Mouse (Mus musculus) regulatory T cell (primary cell): Measurements from ENCODE around the gene Lrtm1.

ENCODE experiments used
- in situ Hi-C: fragments of 300-600 bp; cut with MboI, MseI; formaldehyde crosslinking; loops from one replicate; pipeline ENCODE4 v1.15.1; 2025; ENCODE audit warnings: high pct_unique_total_duplicates

Gene Lrtm1

GRCm38 (mm10) chr14:29031858-29032395 lies 13.9 kb downstream of the Lrtm1 start:
- in situ Hi-C loops, result no loop called here

DNA sequence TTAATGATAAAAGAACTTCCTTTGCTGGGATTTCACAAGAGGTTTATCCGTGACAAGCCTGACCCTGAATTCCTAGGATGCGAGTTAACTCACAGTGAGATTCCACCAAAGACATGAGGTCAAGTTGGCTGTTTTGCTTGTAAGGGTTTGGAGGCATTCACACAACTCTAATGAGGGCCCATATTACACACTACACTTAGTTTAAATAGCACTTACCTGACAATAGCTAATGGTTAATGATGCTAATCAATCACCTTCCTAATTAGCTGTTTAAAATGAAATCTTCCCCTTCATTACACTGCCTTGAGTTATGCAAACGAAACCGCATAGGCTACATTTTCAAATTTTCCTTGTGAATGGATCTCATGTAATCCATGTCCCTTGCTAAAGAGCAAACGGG lies 20.2 kb downstream of the Lrtm1 start:
- in situ Hi-C loops, result no loop called here

GRCm38 (mm10) chr14:29040606-29041364 lies 22.8 kb downstream of the Lrtm1 start:
- in situ Hi-C loops, result no loop called here

DNA sequence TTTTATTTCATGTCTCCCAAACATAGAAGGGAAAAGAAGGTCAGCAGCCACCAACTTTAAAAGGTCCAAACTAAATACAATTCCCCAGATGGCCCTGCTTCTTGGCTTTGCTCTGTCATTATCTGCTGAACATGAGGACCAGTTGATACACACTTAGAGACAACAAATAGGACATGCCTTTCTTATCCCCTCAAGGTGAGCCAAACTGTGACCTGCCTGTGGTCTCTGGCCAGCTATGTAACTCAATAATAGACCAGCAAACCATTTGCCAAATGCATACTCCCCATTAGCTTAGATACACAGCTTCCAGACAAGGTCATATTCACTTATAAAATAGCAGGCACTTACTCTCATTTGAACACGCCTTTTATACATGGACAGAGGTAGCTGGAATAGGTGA lies 23.5 kb downstream of the Lrtm1 start:
- in situ Hi-C loops, result no loop called here

DNA sequence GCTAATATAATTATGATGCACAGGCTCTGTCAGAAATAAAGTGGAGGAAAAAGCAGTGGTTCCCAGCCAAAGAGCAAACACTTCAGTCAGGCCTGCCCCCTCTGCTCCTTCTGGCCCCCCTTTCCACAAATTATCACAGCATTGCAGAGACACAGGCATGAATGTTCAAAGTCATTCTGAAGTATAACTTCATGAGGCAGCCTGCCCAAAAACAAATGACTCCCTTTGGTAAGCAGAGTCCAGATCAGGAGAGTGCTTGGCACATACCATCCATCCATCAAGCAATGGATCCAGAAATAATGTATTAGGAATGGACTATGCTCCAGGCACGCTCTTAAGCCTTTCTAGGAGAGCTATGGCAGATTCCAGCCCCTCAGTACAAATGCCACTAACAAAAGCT lies 24.3 kb downstream of the Lrtm1 start:
- in situ Hi-C loops, result no loop called here

DNA sequence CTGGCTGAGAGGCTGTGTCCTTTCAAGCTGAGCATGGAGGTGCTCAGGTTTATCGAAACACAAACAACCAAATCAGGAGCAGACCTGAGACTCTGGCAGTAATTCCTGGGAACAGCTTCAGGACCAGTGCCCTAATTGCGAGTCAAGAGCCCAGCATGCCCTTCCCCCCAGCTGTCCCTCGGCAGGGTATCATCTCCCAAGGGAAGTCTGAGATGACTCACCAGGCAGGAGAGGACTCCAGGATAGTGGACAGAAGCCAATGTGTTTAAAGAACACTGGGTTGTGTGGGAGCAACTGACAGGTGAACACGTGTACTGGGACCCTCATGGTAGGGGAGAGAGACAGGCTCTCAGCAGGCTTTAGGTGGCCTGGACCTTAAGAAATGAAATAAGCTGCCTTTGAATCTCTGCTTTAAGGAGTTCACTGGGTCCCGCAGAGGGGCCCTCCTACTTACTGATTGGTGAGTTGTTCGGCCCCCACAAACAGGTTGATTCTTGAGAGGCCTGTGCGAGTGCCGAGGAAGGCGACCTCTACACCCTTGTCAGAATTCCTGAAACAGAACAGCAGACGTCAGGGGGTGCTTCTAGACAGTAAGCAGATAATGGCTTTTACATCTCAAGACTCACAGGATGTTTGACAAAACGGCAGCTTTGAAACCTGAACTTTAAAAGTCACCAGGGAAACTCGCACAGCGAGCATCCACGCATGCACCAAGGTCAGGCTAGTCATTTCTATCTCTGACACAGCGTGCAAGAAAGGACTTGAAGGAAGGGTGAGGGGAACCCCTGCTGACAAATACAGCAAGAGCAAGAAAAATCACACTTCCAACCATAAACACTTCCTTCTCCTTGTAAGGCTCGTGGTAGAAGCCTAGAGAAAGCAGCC lies 34.2 kb downstream of the Lrtm1 start:
- in situ Hi-C loops, result no loop called here

DNA sequence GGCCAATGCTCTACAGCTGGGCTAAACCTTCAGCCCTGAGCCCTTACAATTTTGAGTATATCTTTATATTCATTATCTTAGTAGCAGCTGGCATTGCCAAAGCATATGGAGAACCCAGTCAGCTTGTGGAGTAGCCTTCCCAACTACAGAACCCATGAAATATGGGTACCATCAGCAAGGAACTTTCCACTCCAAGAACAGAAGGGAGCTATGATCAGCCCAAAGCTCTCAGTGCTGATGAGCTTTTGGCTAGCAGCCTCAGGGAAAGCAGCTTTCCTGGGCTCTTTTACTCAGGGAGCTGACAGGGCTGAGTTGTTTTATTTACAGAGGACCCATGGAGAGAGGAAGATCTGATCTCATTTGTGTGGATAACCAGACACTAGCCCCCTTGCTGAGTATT lies 42.7 kb downstream of the Lrtm1 start:
- in situ Hi-C loops, result no loop called here

- in situ Hi-C loops, result no loop called here
Observed at GRCm38 (mm10) chr14:29061491-29061890, 43.5 kb downstream of the Lrtm1 start.

GRCm38 (mm10) chr14:29062676-29063075 lies 44.7 kb downstream of the Lrtm1 start:
- in situ Hi-C loops, result no loop called here

- in situ Hi-C loops, result no loop called here
Observed at GRCm38 (mm10) chr14:29073747-29074146, 55.7 kb downstream of the Lrtm1 start.

- in situ Hi-C loops, result no loop called here
Observed at GRCm38 (mm10) chr14:29077418-29077817, 59.4 kb downstream of the Lrtm1 start.

GRCm38 (mm10) chr14:29080228-29080627 lies 62.2 kb downstream of the Lrtm1 start:
- in situ Hi-C loops, result no loop called here

GRCm38 (mm10) chr14:29080630-29081029 lies 62.6 kb downstream of the Lrtm1 start:
- in situ Hi-C loops, result no loop called here

- in situ Hi-C loops, result no loop called here
Observed at GRCm38 (mm10) chr14:29082171-29082570, 64.2 kb downstream of the Lrtm1 start.
